ENCODE assay signal across 9 mouse cellular contexts in genomic region chr4:120850946-120851345, GRCm38 (mm10). TPM values are rescaled to one million over a fixed set of nuclear protein-coding genes. Genes with fewer than 3 reads are reported as not detected.
DNase-seq lines count a peak whose midpoint lies in the region; ATAC-seq and TF ChIP-seq lines count a peak whose summit lies in the region.
"Had no signal": no experiment of that assay in that cellular context is flagged by ENCODE, and none has a peak within 500 bp of the region (broad histone marks: within the 10 kb centered on the region; RNA-seq: fewer than 3 reads in every experiment).

No protein-coding gene starts in this region.

- H3K4me3 ChIP-seq in forebrain, embryonic 13.5 days: no peak overlapping the region
- H3K4me3 ChIP-seq in kidney, adult 2 months (ENCODE audit: insufficient read depth, low read depth, low read length): no peak overlapping the region
- H3K4me3 ChIP-seq: erythroblast, embryonic 14.5 days had no signal

- H3K9me3 ChIP-seq in forebrain, embryonic 13.5 days (replicated peaks): 0 out of 2 replicates have a peak, but pooled peaks cover 3% of the 10 kb centered on the region

- peaks cover 8% of the 10 kb centered on the region for H3K4me1 ChIP-seq in forebrain, embryonic 13.5 days
- H3K4me1 ChIP-seq in kidney, adult 2 months (ENCODE audit: control insufficient read depth, insufficient read depth, low read length): no peaks in the 10 kb centered on the region

- H3K27ac ChIP-seq in forebrain, embryonic 13.5 days: no peak overlapping the region
- H3K27ac ChIP-seq in kidney, adult 2 months (ENCODE audit: insufficient read depth, low read depth, low read length): no peak overlapping the region

- H3K27me3 ChIP-seq in forebrain, embryonic 13.5 days: peaks cover 10% of the 10 kb centered on the region; the same call in 1 of the 2 replicates
- no peaks in the 10 kb centered on the region for H3K27me3 ChIP-seq in kidney, adult 2 months (replicated peaks; ENCODE audit: control insufficient read depth, insufficient read depth, low read length)

- peak; percentile 82 for ATAC-seq in cerebellum, adult (ENCODE audit: insufficient number of reproducible peaks, low FRiP score, low TSS enrichment)
- peak; percentile 56; the same call in 1 of the 2 replicates for ATAC-seq in forebrain, embryonic 13.5 days
- peak; percentile 70 for ATAC-seq in neutrophil, adult 5-6 weeks (ENCODE audit: extremely low read depth, insufficient number of reproducible peaks, low FRiP score, poor library complexity, severe bottlenecking)

- no peak overlapping the region for H3K4me2 ChIP-seq in forebrain, embryonic 13.5 days

- H3K36me3 ChIP-seq in forebrain, embryonic 13.5 days (ENCODE audit: poor library complexity, severe bottlenecking): no peaks in the 10 kb centered on the region
- no peaks in the 10 kb centered on the region for H3K36me3 ChIP-seq in kidney, adult 2 months (ENCODE audit: control insufficient read depth, insufficient read depth, low read length)

- no peak overlapping the region for H3K9ac ChIP-seq in forebrain, embryonic 13.5 days

- TF ChIP-seq CTCF in kidney, adult 2 months (conservative IDR thresholded peaks at IDR 0.05; ENCODE audit: insufficient read depth, insufficient read length, low read depth, low read length): peak; percentile 82

- WGBS in forebrain, embryonic 13.5 days: 3% methylated on average over 10 of the region's 10 CpGs
- WGBS in kidney, adult 2 months: 1% methylated on average over 10 of the region's 10 CpGs

- DNase-seq in ovary, postnatal 10 days (ENCODE audit: low spot score): peak; percentile 31
- DNase-seq in ovary, adult 18-20 months (ENCODE audit: low spot score): no peak
- peak; percentile 56 for DNase-seq in kidney, adult 2 months
- DNase-seq in lung, adult 18-20 months: peak; percentile 47 to 66
- DNase-seq in thymus, postnatal 10 days (ENCODE audit: low spot score in 2 of 2): peak; percentile 33 to 73

- TF ChIP-seq POLR2A in kidney, adult 2 months (IDR thresholded peaks at IDR 0.05; ENCODE audit: low read depth, low read length): no peak

RNA-seq across cellular contexts. Expression of gene Rims3, which starts 3.7 kb away (rescaled TPM):
- polyA plus RNA-seq in forebrain, embryonic 13.5 days (2015; fragmentation: Nextera tagmentation; extraction: Ambion mirVana): 4.3 and 6.8 TPM in 2 replicates
- polyA plus RNA-seq in kidney, adult 2 months (2012; rRNA removed): 0.27 and 0.39 TPM in 2 replicates
- 0.12 and 0.37 TPM in 2 replicates for total RNA-seq in neutrophil, adult 5-6 weeks (2017)

RNA-seq across cellular contexts. Expression of gene Nfyc, which starts 19.6 kb away (rescaled TPM):
- 98.2 and 106 TPM in 2 replicates for polyA plus RNA-seq in forebrain, embryonic 13.5 days (2015; fragmentation: Nextera tagmentation; extraction: Ambion mirVana)
- 218 and 287 TPM in 2 replicates for polyA plus RNA-seq in kidney, adult 2 months (2012; rRNA removed)
- total RNA-seq in neutrophil, adult 5-6 weeks (2017): 91.5 TPM in 2 replicates
